Mouse (Mus musculus) neural tube, embryonic 10.5 days (tissue): ENCODE data around the gene Nmral1.
"Not testable (repeated sequence)": the region's sequence is repeated elsewhere in the genome, so short reads cannot be mapped to it uniquely, and the experiment has no call there.

Experiments
- DNase-seq: peaks from one replicate; pipeline ENCODE4 v3.0.0-alpha.2; 2017; ENCODE audit warnings: low spot score; ENCODE audit errors: extremely low spot score

Gene Nmral1

GRCm38 (mm10) chr16:4717866-4718265 lies 1.3 kb downstream of the Nmral1 start:
- DNase-seq = no peak

GRCm38 (mm10) chr16:4713861-4714710 lies 5.1 kb downstream of the Nmral1 start:
- no peak for DNase-seq

GRCm38 (mm10) chr16:4711173-4711572 lies 8.0 kb downstream of the Nmral1 start:
- no peak for DNase-seq

GRCm38 (mm10) chr16:4705541-4705940 lies 13.6 kb downstream of the Nmral1 start:
- no peak for DNase-seq

GRCm38 (mm10) chr16:4702646-4703045 lies 16.5 kb downstream of the Nmral1 start:
- DNase-seq = no peak

- no peak for DNase-seq
Observed at GRCm38 (mm10) chr16:4701211-4701610, 17.9 kb downstream of the Nmral1 start.

- DNase-seq = not testable (repeated sequence)
Observed at GRCm38 (mm10) chr16:4689371-4689770, 29.8 kb downstream of the Nmral1 start.

- no peak for DNase-seq
Observed at GRCm38 (mm10) chr16:4684457-4684791, 34.7 kb downstream of the Nmral1 start.

GRCm38 (mm10) chr16:4683581-4684456 lies 35.3 kb downstream of the Nmral1 start:
- DNase-seq = peak; percentile 97

- DNase-seq = no peak
Observed at GRCm38 (mm10) chr16:4683193-4683580, 36.0 kb downstream of the Nmral1 start.

- no peak for DNase-seq
Observed at GRCm38 (mm10) chr16:4682628-4683179, 36.5 kb downstream of the Nmral1 start.

- DNase-seq = not testable (repeated sequence)
Observed at GRCm38 (mm10) chr16:4680922-4681455, 38.2 kb downstream of the Nmral1 start.

GRCm38 (mm10) chr16:4679121-4680018 lies 39.8 kb downstream of the Nmral1 start, which contains the start of gene Coro7:
Gene Coro7 (minus strand): TSS chr16:4679777.
- peak; percentile 89 for DNase-seq

- no peak for DNase-seq
Observed at GRCm38 (mm10) chr16:4678080-4678479, 41.1 kb downstream of the Nmral1 start.

GRCm38 (mm10) chr16:4676836-4677235 lies 42.3 kb downstream of the Nmral1 start:
- no peak for DNase-seq

GRCm38 (mm10) chr16:4674091-4674490 lies 45.1 kb downstream of the Nmral1 start:
- DNase-seq = no peak

- DNase-seq = no peak
Observed at GRCm38 (mm10) chr16:4670317-4670716, 48.8 kb downstream of the Nmral1 start.

GRCm38 (mm10) chr16:4667190-4667808 lies 51.9 kb downstream of the Nmral1 start:
- DNase-seq = peak; percentile 88

- no peak for DNase-seq
Observed at GRCm38 (mm10) chr16:4665726-4666125, 53.4 kb downstream of the Nmral1 start.

- DNase-seq = no peak
Observed at GRCm38 (mm10) chr16:4663806-4664205, 55.4 kb downstream of the Nmral1 start.
